Mouse (Mus musculus) CH12.LX (cell line): Measurements from ENCODE around the gene Ubash3b. TPM values are rescaled to one million over a fixed set of nuclear protein-coding genes. Genes with fewer than 3 reads are reported as not detected.

Experiments
- DNase-seq: peaks from one replicate; pipeline ENCODE4 v3.0.0-alpha.2; 2013; ENCODE audit errors: extremely low read depth
- H3K27ac ChIP-seq: 2 replicates; pipeline ENCODE4 v1.5.1; 2012; ENCODE audit warnings: low read depth, mild to moderate bottlenecking, control low read depth, moderate library complexity; ENCODE audit not compliant: insufficient read depth
- H3K27me3 ChIP-seq: replicated peaks from 2 replicates; pipeline ENCODE3; 2012; ENCODE audit warnings: inconsistent platforms
- H3K36me3 ChIP-seq, 2 experiments: replicated peaks in 1 of 2; 2 replicates each; pipeline versions ENCODE3 to v1.6.1; 2012; ENCODE audit warnings: inconsistent platforms in 1 of 2, low read length in 1 of 2, mild to moderate bottlenecking in 1 of 2, mixed read lengths in 1 of 2, moderate library complexity in 1 of 2; ENCODE audit not compliant: control insufficient read depth in 1 of 2, insufficient read depth in 1 of 2
- H3K4me1 ChIP-seq, 2 experiments: 2 replicates each; pipeline ENCODE4 v1.6.1; 2012; ENCODE audit warnings: inconsistent platforms in 1 of 2, moderate library complexity in 1 of 2; ENCODE audit not compliant: insufficient read depth in 2 of 2, control insufficient read depth in 1 of 2
- H3K4me2 ChIP-seq: 2 replicates; pipeline ENCODE4 v1.6.1; 2012; ENCODE audit warnings: low read depth, mild to moderate bottlenecking, control low read depth; ENCODE audit not compliant: poor library complexity, insufficient read depth, severe bottlenecking
- H3K4me3 ChIP-seq, 3 experiments: fragments of 150-350 bp in 1 of 3; sonication (generic) in 1 of 3; replicated peaks in 1 of 3; 2 replicates each; pipeline versions ENCODE3 to v1.5.1; 2011 to 2012; ENCODE audit warnings: low read depth in 2 of 3, low read length in 2 of 3, mild to moderate bottlenecking in 2 of 3, moderate library complexity in 2 of 3, control low read depth in 1 of 3, improper control_type of control experiment in 1 of 3, inconsistent platforms in 1 of 3, mixed read lengths in 1 of 3; ENCODE audit not compliant: poor library complexity in 1 of 3
- H3K79me2 ChIP-seq: replicated peaks from 2 replicates; pipeline ENCODE4 v1.6.1; 2012; ENCODE audit warnings: mild to moderate bottlenecking, moderate library complexity; ENCODE audit not compliant: control insufficient read depth, poor library complexity, insufficient read depth, severe bottlenecking; ENCODE audit errors: extremely low read depth
- H3K9ac ChIP-seq: 2 replicates; pipeline ENCODE4 v1.6.1; 2012; ENCODE audit warnings: low read depth, mild to moderate bottlenecking, control low read depth, moderate library complexity; ENCODE audit not compliant: insufficient read depth
- H3K9me3 ChIP-seq: replicated peaks from 2 replicates; pipeline ENCODE3; 2012; ENCODE audit warnings: low read length, inconsistent platforms, mixed read lengths
- BHLHE40 ChIP-seq: IDR thresholded peaks from 2 replicates; pipeline ENCODE4 v1.6.1; 2011; ENCODE audit warnings: mild to moderate bottlenecking, low read depth, low read length, improper control_type of control experiment
- CHD2 ChIP-seq: IDR thresholded peaks from 2 replicates; pipeline ENCODE4 v1.6.1; 2011; ENCODE audit warnings: low read length, improper control_type of control experiment
- CTCF ChIP-seq, 2 experiments: IDR thresholded peaks in 1 of 2; conservative IDR thresholded peaks in 1 of 2; 2 replicates each; pipeline ENCODE4 v1.5.1; 2011 to 2012; ENCODE audit warnings: low read depth in 2 of 2, low read length in 2 of 2, improper control_type of control experiment in 1 of 2, inconsistent platforms in 1 of 2, mild to moderate bottlenecking in 1 of 2, moderate library complexity in 1 of 2
- GABPA ChIP-seq: IDR thresholded peaks from 2 replicates; pipeline ENCODE4 v1.6.1; 2012; ENCODE audit warnings: low read depth, low read length, improper control_type of control experiment, inconsistent platforms; ENCODE audit not compliant: insufficient replicate concordance
- HCFC1 ChIP-seq: IDR thresholded peaks from 2 replicates; pipeline ENCODE4 v1.6.1; 2012; ENCODE audit warnings: low read depth, mild to moderate bottlenecking, inconsistent platforms, low read length, improper control_type of control experiment
- JUN ChIP-seq: IDR thresholded peaks from 2 replicates; pipeline ENCODE4 v1.6.1; 2011; ENCODE audit warnings: low read depth, mild to moderate bottlenecking, low read length, improper control_type of control experiment, moderate library complexity; ENCODE audit not compliant: insufficient read depth
- JUND ChIP-seq: conservative IDR thresholded peaks from 2 replicates; pipeline ENCODE4 v1.6.1; 2011; ENCODE audit warnings: low read depth, low read length, improper control_type of control experiment
- MAFK ChIP-seq: IDR thresholded peaks from 2 replicates; pipeline ENCODE4 v1.6.1; 2011; ENCODE audit warnings: low read length, improper control_type of control experiment; ENCODE audit not compliant: insufficient replicate concordance
- MAX ChIP-seq: IDR thresholded peaks from 2 replicates; pipeline ENCODE4 v1.6.1; 2011; ENCODE audit warnings: low read length, improper control_type of control experiment
- MEF2A ChIP-seq: IDR thresholded peaks from 2 replicates; pipeline ENCODE4 v1.6.1; 2014; ENCODE audit warnings: low read depth, mild to moderate bottlenecking, inconsistent platforms, low read length, improper control_type of control experiment, borderline replicate concordance
- MXI1 ChIP-seq: IDR thresholded peaks from 2 replicates; pipeline ENCODE4 v1.6.1; 2011; ENCODE audit warnings: mild to moderate bottlenecking, low read depth, low read length, improper control_type of control experiment
- MYC ChIP-seq: IDR thresholded peaks from 2 replicates; pipeline ENCODE4 v1.6.1; 2011; ENCODE audit warnings: low read depth, mild to moderate bottlenecking, improper control_type of control experiment, low read length
- NELFE ChIP-seq: IDR thresholded peaks from 2 replicates; pipeline ENCODE4 v1.6.1; 2011; ENCODE audit warnings: low read depth, low read length, improper control_type of control experiment
- RAD21 ChIP-seq: IDR thresholded peaks from 2 replicates; pipeline ENCODE4 v1.6.1; 2011; ENCODE audit warnings: low read depth, mild to moderate bottlenecking, low read length, improper control_type of control experiment, moderate library complexity
- SMC3 ChIP-seq: IDR thresholded peaks from 2 replicates; pipeline ENCODE4 v1.6.1; 2011; ENCODE audit warnings: low read depth, low read length, improper control_type of control experiment
- TCF12 ChIP-seq: IDR thresholded peaks from 2 replicates; pipeline ENCODE4 v1.6.1; 2014; ENCODE audit warnings: low read depth, mild to moderate bottlenecking, inconsistent platforms, low read length, improper control_type of control experiment
- USF1 ChIP-seq: IDR thresholded peaks from 2 replicates; pipeline ENCODE4 v1.6.1; 2014; ENCODE audit warnings: low read depth, mild to moderate bottlenecking, inconsistent platforms, low read length, improper control_type of control experiment
- USF2 ChIP-seq: conservative IDR thresholded peaks from 2 replicates; pipeline ENCODE4 v1.6.1; 2011; ENCODE audit warnings: low read depth, low read length, improper control_type of control experiment
- ZC3H11A ChIP-seq: IDR thresholded peaks from 2 replicates; pipeline ENCODE4 v1.6.1; 2012; ENCODE audit warnings: low read depth, mild to moderate bottlenecking, inconsistent platforms, low read length, improper control_type of control experiment
- ZKSCAN1 ChIP-seq: IDR thresholded peaks from 2 replicates; pipeline ENCODE4 v1.6.1; 2012; ENCODE audit warnings: low read depth, inconsistent platforms, low read length, improper control_type of control experiment, borderline replicate concordance
- ZNF384 ChIP-seq: IDR thresholded peaks from 2 replicates; pipeline ENCODE4 v1.6.1; 2012; ENCODE audit warnings: low read depth, low read length, improper control_type of control experiment, inconsistent platforms
- dilution Hi-C: fragments of 300-500 bp; cut with MboI; formaldehyde crosslinking; loops from 2 replicates; pipeline ENCODE4 v1.14.3; 2020; ENCODE audit warnings: low sequenced_read_pairs; ENCODE audit not compliant: extremely low pct_unique_long_range_greater_than_20kb, extremely low pct_ligation_motif_present
- in situ Hi-C: fragments of 300-500 bp; cut with MboI; formaldehyde crosslinking; loops from 3 replicates; pipeline ENCODE4 v1.14.3; 2019; ENCODE audit warnings: low sequenced_read_pairs, low pct_ligation_motif_present, low pct_unique_long_range_greater_than_20kb, mixed read lengths
- polyA plus RNA-seq: library from polyadenylated mRNA; unstranded; fragments of >175 nt; gene quantifications from 2 replicates; pipeline ENCODE4 v1.2.1, GENCODE M21; 2012; ENCODE audit warnings: low read depth; ENCODE audit not compliant: insufficient read length
- total RNA-seq, 2 experiments: library from RNA; depleted of rRNA; stranded (reverse); fragments of 300-350 nt in 1 of 2; fragments of >200 nt in 1 of 2; gene quantifications; 2 replicates each; pipeline ENCODE4 v1.2.3; 2012 to 2014

Gene Ubash3b
- total and polyA plus RNA-seq, 3 experiments, result 2.8 to 4.6 (median 4.2) TPM

DNA sequence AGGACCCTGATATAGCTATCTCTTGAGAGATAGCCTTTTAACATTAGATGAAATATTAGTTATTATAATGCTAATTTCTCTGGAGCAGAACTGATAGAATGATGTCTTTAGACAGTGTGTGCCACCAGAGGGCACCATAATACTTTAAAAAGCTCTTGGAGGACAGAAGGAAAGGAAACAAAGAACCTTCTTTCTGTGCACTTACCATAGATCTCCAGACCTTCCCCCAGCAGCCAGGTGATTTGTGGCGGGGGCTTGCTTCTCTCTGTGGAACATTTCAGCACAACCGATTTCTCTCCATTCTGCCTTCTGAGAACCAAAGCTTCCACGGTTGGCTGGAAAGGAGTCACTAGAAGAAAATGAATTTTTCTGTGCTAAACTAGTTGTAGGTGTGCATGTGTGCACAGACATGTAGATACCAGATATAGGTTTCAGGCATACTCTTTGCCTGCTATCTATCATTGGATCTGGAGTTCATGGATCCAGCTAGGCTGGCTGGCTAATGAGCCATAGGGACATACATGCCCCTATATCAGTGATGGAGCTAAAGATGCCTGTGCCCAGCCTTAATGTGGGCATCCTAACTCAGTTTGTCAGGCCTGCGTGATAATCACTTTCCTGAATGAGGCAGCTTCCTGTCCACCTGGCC, 171.4 kb downstream of the Ubash3b start:
- Histone ChIP-seq H3K4me1 (peaks cover 0 to 6% of the 10 kb centered on the region in 2 experiments; a peak in 1 of 4 replicates), H3K4me3 (no peak overlapping the region), H3K27me3 (no peaks in the 10 kb centered on the region), H3K9ac (no peak overlapping the region), H3K27ac (no peak overlapping the region), H3K9me3 (no peaks in the 10 kb centered on the region), H3K4me2 (no peak overlapping the region; the same call in 1 of the 2 replicates), H3K79me2 (no peaks in the 10 kb centered on the region), H3K36me3 (no peaks in the 10 kb centered on the region)
- in situ Hi-C loops, result loop anchor here (5.0 to 25.0 kb wide), 4 partner anchors 178 to 947 kb away; partner anchors contain the start of gene Hspa8
- TF ChIP-seq USF1 (no peak), CHD2 (no peak), MEF2A (no peak), ZC3H11A (peak; percentile 83), RAD21 (peak; percentile 90), SMC3 (peak; percentile 92), JUND (peak; percentile 49; the same call in 1 of the 2 replicates), HCFC1 (no peak), MYC (no peak), ZNF384 (no peak), CTCF (conservative IDR thresholded peaks at IDR 0.05 in 1 of 2, IDR thresholded peaks at IDR 0.05 in 1 of 2; ENCODE audit: low read depth in 2 of 2, low read length in 2 of 2) (peak; percentile 17 to 91; a peak in 2 of 4 replicates), MAFK (no peak)
- DNase-seq, result peak; percentile 64
- dilution Hi-C loops, result no loop called here

DNA sequence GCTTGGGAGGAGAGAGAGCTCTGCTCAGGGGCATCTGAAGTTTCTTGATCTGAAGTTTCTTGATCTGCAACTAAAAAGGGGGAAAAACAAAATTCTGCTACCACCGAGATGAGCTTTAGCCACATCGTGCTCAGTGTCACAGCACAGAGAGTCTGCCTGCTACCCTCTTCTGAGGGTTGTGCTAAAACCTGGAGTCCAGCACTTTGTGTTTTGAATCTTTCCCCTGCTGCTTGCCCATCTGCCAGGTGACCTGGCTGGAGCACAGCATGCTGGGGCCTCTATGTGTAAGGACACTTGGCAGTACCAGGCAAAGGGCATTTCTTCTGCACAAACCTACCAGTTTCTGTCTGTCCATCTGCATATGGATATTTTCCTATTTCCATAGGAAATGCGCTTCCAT, 177.2 kb downstream of the Ubash3b start:
- H3K4me1 ChIP-seq, result no peaks in the 10 kb centered on the region
- dilution Hi-C loops, result no loop called here

More for the DNA sequence above, 177.2 kb downstream of the Ubash3b start:
- Histone ChIP-seq H3K9ac (no peak overlapping the region), H3K79me2 (no peaks in the 10 kb centered on the region), H3K4me2 (no peak overlapping the region), H3K36me3 (no peaks in the 10 kb centered on the region), H3K4me3 (no peak overlapping the region), H3K27me3 (no peaks in the 10 kb centered on the region), H3K27ac (no peak overlapping the region), H3K9me3 (no peaks in the 10 kb centered on the region)
- in situ Hi-C loops, result loop anchor here (25.0 kb wide), 3 partner anchors 172 to 953 kb away; partner anchors contain the start of gene Hspa8
- no peak for DNase-seq
- TF ChIP-seq USF1 (no peak), GABPA (no peak), MXI1 (no peak), TCF12 (no peak), NELFE (no peak), BHLHE40 (no peak), CTCF (conservative IDR thresholded peaks at IDR 0.05 in 1 of 2, IDR thresholded peaks at IDR 0.05 in 1 of 2; ENCODE audit: low read depth in 2 of 2, low read length in 2 of 2) (no peak), ZKSCAN1 (no peak), JUN (no peak), USF2 (no peak), MAX (no peak)
